ENCODE assay signal across 8 mouse cellular contexts in the genomic region with DNA sequence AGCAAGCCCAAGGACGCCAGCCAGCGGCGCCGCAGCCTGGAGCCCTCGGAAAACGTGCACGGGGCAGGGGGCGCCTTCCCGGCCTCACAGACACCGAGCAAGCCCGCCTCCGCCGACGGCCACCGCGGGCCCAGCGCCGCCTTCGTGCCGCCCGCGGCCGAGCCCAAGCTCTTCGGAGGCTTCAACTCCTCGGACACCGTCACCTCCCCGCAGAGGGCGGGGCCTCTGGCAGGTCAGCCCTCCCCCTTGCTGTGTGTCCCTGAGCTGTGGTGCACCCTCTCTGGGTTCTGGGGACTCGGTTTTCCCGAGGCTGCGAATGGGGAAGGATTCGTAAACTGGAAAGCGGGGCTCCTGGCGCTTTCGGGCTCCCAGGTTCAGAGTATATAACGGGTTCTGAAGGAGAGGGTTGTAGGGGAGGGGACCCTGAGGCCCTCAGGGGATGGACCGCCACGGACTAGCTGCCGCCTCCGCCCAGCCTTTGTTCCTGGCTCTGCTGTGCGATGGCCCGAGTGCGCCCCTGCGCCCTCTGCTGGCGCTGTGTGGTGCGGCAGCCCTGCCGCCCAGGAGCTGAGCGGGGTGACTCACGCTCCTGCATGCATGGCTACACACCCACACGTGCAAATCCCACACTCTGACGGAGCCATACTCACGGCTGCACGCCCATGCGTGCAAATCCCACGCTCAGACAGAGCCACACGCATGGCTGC. TPM values are rescaled to one million over a fixed set of nuclear protein-coding genes. Genes with fewer than 3 reads are reported as not detected.
A peak's percentile ranks its signal among the peaks of the same experiment; 100 is the strongest.
DNase-seq lines count a peak whose midpoint lies in the region; ATAC-seq and TF ChIP-seq lines count a peak whose summit lies in the region.

No protein-coding gene starts in this region.

- in situ Hi-C loops in CH12.LX (cut with MboI; ENCODE audit: low pct_ligation_motif_present, low pct_unique_long_range_greater_than_20kb, low sequenced_read_pairs), result no loop called here

- WGBS in forebrain, embryonic 11.5 days, result under 1% methylated on average over 56 of the region's 56 CpGs
- 1% methylated on average over 56 of the region's 56 CpGs for WGBS in heart, embryonic 16.5 days
- WGBS in liver, embryonic 13.5 days (ENCODE audit: insufficient replicate concordance), result under 1% methylated on average over 56 of the region's 56 CpGs
- 2% methylated on average over 56 of the region's 56 CpGs for WGBS in stomach, embryonic 14.5 days

- no peaks in the 10 kb centered on the region for H3K36me3 ChIP-seq in CH12.LX (replicated peaks in 1 of 2; ENCODE audit: control insufficient read depth in 1 of 2, insufficient read depth in 1 of 2, low read length in 1 of 2)
- no peaks in the 10 kb centered on the region; the same call in 1 of the 2 replicates for H3K36me3 ChIP-seq in forebrain, embryonic 11.5 days (ENCODE audit: control insufficient read depth, insufficient read depth, low read length)
- no peaks in the 10 kb centered on the region for H3K36me3 ChIP-seq in heart, embryonic 16.5 days (ENCODE audit: control insufficient read depth, insufficient read depth)
- no peaks in the 10 kb centered on the region for H3K36me3 ChIP-seq in liver, embryonic 13.5 days
- H3K36me3 ChIP-seq in stomach, embryonic 14.5 days (ENCODE audit: control insufficient read depth, insufficient read depth, low read length), result peaks cover 14% of the 10 kb centered on the region

- H3K9me3 ChIP-seq in CH12.LX (replicated peaks; ENCODE audit: low read length), result no peaks in the 10 kb centered on the region
- H3K9me3 ChIP-seq in forebrain, embryonic 11.5 days (ENCODE audit: control insufficient read depth, low read length), result no peaks in the 10 kb centered on the region
- no peaks in the 10 kb centered on the region for H3K9me3 ChIP-seq in heart, embryonic 16.5 days (replicated peaks; ENCODE audit: control insufficient read depth, low read length)
- H3K9me3 ChIP-seq in liver, embryonic 13.5 days (replicated peaks), result no peaks in the 10 kb centered on the region
- no peaks in the 10 kb centered on the region for H3K9me3 ChIP-seq in stomach, embryonic 14.5 days (ENCODE audit: control insufficient read depth, low read depth, low read length)

- peaks cover 82% of the 10 kb centered on the region for H3K27me3 ChIP-seq in CH12.LX (replicated peaks)
- no peaks in the 10 kb centered on the region for H3K27me3 ChIP-seq in forebrain, embryonic 11.5 days (ENCODE audit: control insufficient read depth, insufficient read depth, low read length)
- H3K27me3 ChIP-seq in heart, embryonic 16.5 days (ENCODE audit: control insufficient read depth, insufficient read depth, low read length), result no peaks in the 10 kb centered on the region
- peaks cover 26% of the 10 kb centered on the region for H3K27me3 ChIP-seq in liver, embryonic 13.5 days
- H3K27me3 ChIP-seq in stomach, embryonic 14.5 days (ENCODE audit: control insufficient read depth, insufficient read depth, low read length), result no peaks in the 10 kb centered on the region

- dilution Hi-C loops in CH12.LX (cut with MboI; ENCODE audit: extremely low pct_ligation_motif_present, extremely low pct_unique_long_range_greater_than_20kb, low sequenced_read_pairs), result no loop called here

- peak; percentile 62 for DNase-seq in CH12.LX (ENCODE audit: extremely low read depth)
- DNase-seq in c-Kit-positive CD71-positive TER-119-negative erythroid progenitor cells, embryonic 14.5 days (ENCODE audit: low read depth), result peak; percentile 71
- peak; percentile 98 for DNase-seq in forebrain, embryonic 11.5 days (ENCODE audit: low spot score)
- peak; percentile 87 to 89 for DNase-seq in kidney, postnatal 25 days
- peak; percentile 73 for DNase-seq in liver, embryonic 13.5 days
- peak; percentile 88 to 92 for DNase-seq in natural killer cell, adult 2 months (ENCODE audit: low spot score in 2 of 2)

- TF ChIP-seq EP300 in CH12.LX (IDR thresholded peaks at IDR 0.05; ENCODE audit: low read length), result no peak

- no peak overlapping the region for H3K4me3 ChIP-seq in CH12.LX (replicated peaks in 1 of 3; ENCODE audit: low read depth in 2 of 3, low read length in 2 of 3, poor library complexity in 1 of 3)
- peak overlapping the region; percentile 28 for H3K4me3 ChIP-seq in forebrain, embryonic 11.5 days (ENCODE audit: low read depth, low read length)
- peak overlapping the region; percentile 54 for H3K4me3 ChIP-seq in heart, embryonic 16.5 days (ENCODE audit: low read length)
- H3K4me3 ChIP-seq in liver, embryonic 13.5 days (replicated peaks), result peak overlapping the region; percentile 43
- peak overlapping the region; percentile 28 for H3K4me3 ChIP-seq in stomach, embryonic 14.5 days (ENCODE audit: low read depth, low read length)

- TF ChIP-seq RAD21 in CH12.LX (IDR thresholded peaks at IDR 0.05; ENCODE audit: low read depth, low read length), result peak; percentile 73

- peak; percentile 83 for ATAC-seq in forebrain, embryonic 11.5 days (replicated peaks; ENCODE audit: low FRiP score)
- ATAC-seq in heart, embryonic 16.5 days (replicated peaks; ENCODE audit: extremely low read depth, insufficient read depth, low FRiP score), result peak; percentile 86
- ATAC-seq in liver, embryonic 13.5 days (ENCODE audit: low read depth), result peak; percentile 83
- peak; percentile 86 for ATAC-seq in stomach, embryonic 14.5 days (ENCODE audit: insufficient number of reproducible peaks, insufficient read depth, low FRiP score, low read depth)

- TF ChIP-seq CTCF in CH12.LX (conservative IDR thresholded peaks at IDR 0.05 in 1 of 2, IDR thresholded peaks at IDR 0.05 in 1 of 2; ENCODE audit: low read depth in 2 of 2, low read length in 2 of 2), result peak; percentile 61 to 91

- no peak for TF ChIP-seq POLR2A in CH12.LX (IDR thresholded peaks at IDR 0.05; ENCODE audit: low read depth, low read length)

- no peak overlapping the region for H3K27ac ChIP-seq in CH12.LX (ENCODE audit: insufficient read depth, low read depth)
- H3K27ac ChIP-seq in forebrain, embryonic 11.5 days (ENCODE audit: low read depth, low read length), result peak overlapping the region; percentile 76
- no peak overlapping the region for H3K27ac ChIP-seq in heart, embryonic 16.5 days (ENCODE audit: low read length)
- no peak overlapping the region for H3K27ac ChIP-seq in liver, embryonic 13.5 days
- H3K27ac ChIP-seq in stomach, embryonic 14.5 days (ENCODE audit: low read length), result peak overlapping the region; percentile 67; the same call in 1 of the 2 replicates

- H3K4me1 ChIP-seq in CH12.LX (ENCODE audit: control insufficient read depth in 1 of 2, insufficient read depth in 2 of 2), result peaks cover 6 to 10% of the 10 kb centered on the region in 2 experiments
- peaks cover 39% of the 10 kb centered on the region for H3K4me1 ChIP-seq in forebrain, embryonic 11.5 days (replicated peaks; ENCODE audit: control insufficient read depth, insufficient read depth, low read length)
- H3K4me1 ChIP-seq in heart, embryonic 16.5 days (ENCODE audit: control insufficient read depth, insufficient read depth, low read length), result peaks cover 5% of the 10 kb centered on the region; the same call in 1 of the 2 replicates
- H3K4me1 ChIP-seq in liver, embryonic 13.5 days (replicated peaks), result peaks cover 23% of the 10 kb centered on the region
- H3K4me1 ChIP-seq in stomach, embryonic 14.5 days (ENCODE audit: control insufficient read depth, insufficient read depth, low read length), result peaks cover 27% of the 10 kb centered on the region; the same call in 1 of the 2 replicates

- H3K4me2 ChIP-seq in CH12.LX (ENCODE audit: insufficient read depth, low read depth, poor library complexity, severe bottlenecking), result peak overlapping the region; percentile 41
- H3K4me2 ChIP-seq in forebrain, embryonic 11.5 days (ENCODE audit: low read depth, low read length, severe bottlenecking), result peak overlapping the region; percentile 37
- peak overlapping the region; percentile 81 for H3K4me2 ChIP-seq in heart, embryonic 16.5 days (ENCODE audit: low read depth, low read length)
- H3K4me2 ChIP-seq in liver, embryonic 13.5 days, result peak overlapping the region; percentile 66
- peak overlapping the region; percentile 50 for H3K4me2 ChIP-seq in stomach, embryonic 14.5 days (replicated peaks; ENCODE audit: low read depth, low read length)

- H3K9ac ChIP-seq in CH12.LX (ENCODE audit: insufficient read depth, low read depth), result no peak overlapping the region
- H3K9ac ChIP-seq in forebrain, embryonic 11.5 days (ENCODE audit: low read length), result peak overlapping the region; percentile 59
- peak overlapping the region; percentile 75 for H3K9ac ChIP-seq in heart, embryonic 16.5 days (ENCODE audit: low read length)
- H3K9ac ChIP-seq in liver, embryonic 13.5 days, result peak overlapping the region; percentile 14
- H3K9ac ChIP-seq in stomach, embryonic 14.5 days (replicated peaks; ENCODE audit: low read depth, low read length), result peak overlapping the region; percentile 60

- H3K79me2 ChIP-seq in CH12.LX (replicated peaks; ENCODE audit: control insufficient read depth, extremely low read depth, insufficient read depth, poor library complexity, severe bottlenecking), result no peaks in the 10 kb centered on the region

TF ChIP-seq in CH12.LX, 34 proteins besides CTCF, POLR2A, EP300 and RAD21:
- TF ChIP-seq USF1 (IDR thresholded peaks at IDR 0.05; ENCODE audit: low read depth, low read length), result no peak
- TF ChIP-seq UBTF (IDR thresholded peaks at IDR 0.05; ENCODE audit: low read depth, low read length), result no peak
- TF ChIP-seq BHLHE40 (IDR thresholded peaks at IDR 0.05; ENCODE audit: low read depth, low read length), result peak; percentile 98
- TF ChIP-seq ETS1 (conservative IDR thresholded peaks at IDR 0.05; ENCODE audit: low read depth, low read length), result peak; percentile 47
- TF ChIP-seq MAX (IDR thresholded peaks at IDR 0.05; ENCODE audit: low read length), result 0 out of 2 replicates have a peak, but pooled peaks have one; percentile 28
- no peak for TF ChIP-seq PAX5 (IDR thresholded peaks at IDR 0.05; ENCODE audit: low read length)
- TF ChIP-seq ZC3H11A (IDR thresholded peaks at IDR 0.05; ENCODE audit: low read depth, low read length), result peak; percentile 67
- 0 out of 2 replicates have a peak, but pooled peaks have one; percentile 45 for TF ChIP-seq TCF12 (IDR thresholded peaks at IDR 0.05; ENCODE audit: low read depth, low read length)
- TF ChIP-seq SMC3 (IDR thresholded peaks at IDR 0.05; ENCODE audit: low read depth, low read length), result peak; percentile 97
- 0 out of 2 replicates have a peak, but pooled peaks have one; percentile 21 for TF ChIP-seq MYC (IDR thresholded peaks at IDR 0.05; ENCODE audit: low read depth, low read length)

RNA-seq across cellular contexts. Expression of a gene that starts 39.0 kb away (rescaled TPM):
- total RNA-seq in CH12.LX (2012; rRNA removed) (0.25 and 0.29 TPM in 2 replicates), CH12.LX (2014; rRNA removed) (0.20 and 0.31 TPM in 2 replicates)
- polyA plus RNA-seq in CH12.LX (2012; ENCODE audit: insufficient read length, low read depth), result 0.37 and 0.38 TPM in 2 replicates
- polyA plus RNA-seq in forebrain, embryonic 11.5 days (2014; fragmentation: Nextera tagmentation; extraction: Ambion mirVana), result 20.3 and 23.2 TPM in 2 replicates
- 5.7 and 6.9 TPM in 2 replicates for polyA plus RNA-seq in heart, embryonic 16.5 days (2015; fragmentation: Nextera tagmentation; extraction: Ambion mirVana)
- polyA plus RNA-seq in liver, embryonic 13.5 days (2015; fragmentation: Nextera tagmentation; extraction: Ambion mirVana), result 2.0 TPM in 2 replicates
- 17.1 and 17.2 TPM in 2 replicates for polyA plus RNA-seq in stomach, embryonic 14.5 days (2014; fragmentation: Nextera tagmentation; extraction: Ambion mirVana)

Comparison
In these comparisons a context has a peak if more than half of its experiments do, and no peak if none do; other contexts are left out.
1. H3K27ac ChIP-seq: peak in forebrain, embryonic 11.5 days (single experiment) and stomach, embryonic 14.5 days (single experiment); none in CH12.LX (single experiment), heart, embryonic 16.5 days (single experiment) and liver, embryonic 13.5 days (single experiment).
2. H3K4me3 ChIP-seq: peak in forebrain, embryonic 11.5 days (single experiment), heart, embryonic 16.5 days (single experiment), liver, embryonic 13.5 days (single experiment) and stomach, embryonic 14.5 days (single experiment); none in CH12.LX (0 of 3).
3. Peak in every context shown above with its lines, with median percentiles within 50 percentile points of each other: DNase-seq, H3K4me2 ChIP-seq and ATAC-seq.